Mouse (Mus musculus) liver, postnatal 0 days (tissue): ENCODE results near the gene Trpm4.

Experiments used
- CTCF ChIP-seq: sonication (generic); IDR thresholded peaks from 2 replicates; pipeline ENCODE4 v1.5.1; 2016; ENCODE audit warnings: antibody characterized with exemption, low read depth
- EP300 ChIP-seq: IDR thresholded peaks from 2 replicates; pipeline ENCODE4 v1.6.1; 2016; ENCODE audit warnings: antibody characterized with exemption, low read depth, mild to moderate bottlenecking

DNA sequence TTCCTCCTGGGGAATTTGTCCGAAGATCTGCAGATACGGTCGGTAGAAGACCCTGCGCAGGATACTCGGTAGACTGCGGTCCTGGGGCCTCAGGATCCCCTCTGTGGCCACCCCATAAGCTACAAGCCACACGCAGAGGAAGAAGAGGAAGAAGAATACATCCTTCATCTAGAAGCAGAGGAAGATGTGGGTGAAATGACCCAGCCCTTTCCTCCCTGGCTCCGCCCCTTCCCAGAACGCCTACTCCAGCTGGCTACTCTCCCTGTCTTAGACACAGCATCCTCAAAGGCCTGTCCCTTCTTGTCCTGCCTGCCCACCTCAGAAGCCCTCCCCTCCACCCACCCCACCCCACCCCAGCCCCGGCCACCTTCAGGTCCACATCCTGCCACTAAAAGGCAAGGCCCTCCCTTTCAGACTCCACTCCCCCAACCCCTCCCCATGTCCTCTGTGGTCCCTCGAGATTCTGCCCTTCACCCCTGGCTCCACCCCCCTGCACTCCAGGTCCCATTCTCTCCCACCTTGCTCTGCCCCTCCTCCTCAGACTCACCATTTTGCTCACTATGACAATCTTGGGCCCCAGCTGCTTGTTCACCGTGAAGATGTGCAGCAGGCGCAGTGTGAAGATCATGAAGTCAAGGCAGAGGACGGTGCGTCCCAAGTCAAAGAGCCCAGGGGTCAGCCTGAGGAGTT is 24.9 kb downstream of the Trpm4 start:
- TF ChIP-seq CTCF: no peak
- TF ChIP-seq EP300: no peak
